Mouse (Mus musculus) left cerebral cortex, postnatal 25 days (tissue): ENCODE measurements around the gene Clcn7. TPM values are rescaled to one million over a fixed set of nuclear protein-coding genes. Genes with fewer than 3 reads are reported as not detected.

Source experiments
- DNase-seq, 2 experiments: peaks; one replicate each; pipeline ENCODE4 v3.0.0; 2022; ENCODE audit warnings: low spot score in 2 of 2, mixed read lengths in 1 of 2
- intact Hi-C: fragments of 180-260 bp; cut with DNase I; formaldehyde crosslinking; loops from one replicate; pipeline ENCODE4 v1.15.1; 2025
- total RNA-seq, 2 experiments: library from RNA; stranded (reverse); gene quantifications; 2 replicates each; pipeline ENCODE4 v1.2.3; 2021

Gene Clcn7
- total RNA-seq, 2 experiments from 2014 or later = 51.4 to 52.3 TPM

- peak; percentile 66 to 68 for DNase-seq
- intact Hi-C loops = loop anchor here (1.0 kb wide), 1 partner anchor 34 kb away; no protein-coding TSS in a partner anchor
Observed at GRCm38 (mm10) chr17:25188150-25189031, 55.2 kb downstream of the Clcn7 start, which contains the start of gene Unkl. Unkl (plus strand) TSS chr17:25188397.

GRCm38 (mm10) chr17:25189091-25189490 lies 55.9 kb downstream of the Clcn7 start:
- intact Hi-C loops = no loop called here
- no peak for DNase-seq

GRCm38 (mm10) chr17:25202401-25202800 lies 69.2 kb downstream of the Clcn7 start:
- no peak for DNase-seq
- intact Hi-C loops = no loop called here

- intact Hi-C loops = no loop called here
- no peak for DNase-seq
Observed at GRCm38 (mm10) chr17:25210006-25210405, 76.8 kb downstream of the Clcn7 start.

GRCm38 (mm10) chr17:25210680-25211466 lies 77.7 kb downstream of the Clcn7 start:
- intact Hi-C loops = no loop called here
- DNase-seq = no peak

- no peak for DNase-seq
- intact Hi-C loops = no loop called here
Observed at GRCm38 (mm10) chr17:25211705-25212104, 78.5 kb downstream of the Clcn7 start.

Other genes with a start within 250 kb of the Clcn7 start
- 10 to 100 TPM; 32.7 to 33.6 TPM for gene Nubp2, start 247.0 kb upstream of the Clcn7 start, total RNA-seq
- gene Spsb3, start 246.7 kb upstream of the Clcn7 start, total RNA-seq = 10 to 100 TPM; 57.9 to 58.0 TPM
- 10 to 100 TPM; 52.9 to 59.1 TPM for gene Eme2, start 238.3 kb upstream of the Clcn7 start, total RNA-seq
- gene Mrps34, start 238.3 kb upstream of the Clcn7 start, total RNA-seq = 10 to 100 TPM; 64.6 to 69.9 TPM
- 10 to 100 TPM; 47.4 to 47.5 TPM for gene Nme3, start 236.9 kb upstream of the Clcn7 start, total RNA-seq
- gene Mapk8ip3, start 196.4 kb upstream of the Clcn7 start, total RNA-seq = 100 to 1,000 TPM; 345 to 372 TPM
- 1 to 10 TPM; 5.5 to 5.6 TPM for gene Jpt2, start 172.7 kb upstream of the Clcn7 start, total RNA-seq
- gene Cramp1l, start 117.6 kb upstream of the Clcn7 start, total RNA-seq = 10 to 100 TPM; 25.7 to 26.6 TPM
- 10 to 100 TPM; 21.9 to 23.0 TPM for gene Ift140, start 117.3 kb upstream of the Clcn7 start, total RNA-seq
- 10 to 100 TPM; 10.5 to 11.8 TPM for gene Tmem204, start 49.8 kb upstream of the Clcn7 start, total RNA-seq
- 10 to 100 TPM; 26.3 to 28.7 TPM for gene Telo2, start 17.4 kb upstream of the Clcn7 start, total RNA-seq
- under 1 TPM; 0.46 to 0.76 TPM for gene Ptx4, start 12.6 kb upstream of the Clcn7 start, total RNA-seq
- under 1 TPM; 0.14 TPM for gene Ccdc154, start 29.1 kb downstream of the Clcn7 start, total RNA-seq
- gene Gm38655, start 42.1 kb downstream of the Clcn7 start, total RNA-seq = not detected
- gene BC003965, start 51.2 kb downstream of the Clcn7 start, total RNA-seq = 10 to 100 TPM; 19.9 to 21.3 TPM
- gene Unkl, start 55.0 kb downstream of the Clcn7 start, total RNA-seq = 10 to 100 TPM; 37.3 to 38.6 TPM
- 10 to 100 TPM; 71.3 to 79.8 TPM for gene Gnptg, start 106.7 kb downstream of the Clcn7 start, total RNA-seq
- gene Tsr3, start 106.8 kb downstream of the Clcn7 start, total RNA-seq = 10 to 100 TPM; 24.6 to 25.4 TPM
- gene Baiap3, start 123.0 kb downstream of the Clcn7 start, total RNA-seq = 10 to 100 TPM; 17.9 to 28.6 TPM
- gene Ube2i, start 141.2 kb downstream of the Clcn7 start, total RNA-seq = 100 to 1,000 TPM; 209 to 215 TPM
- gene Prss34, start 165.0 kb downstream of the Clcn7 start, total RNA-seq = not detected
- gene Prss28, start 175.3 kb downstream of the Clcn7 start, total RNA-seq = not detected
- gene Prss29, start 185.3 kb downstream of the Clcn7 start, total RNA-seq = not detected
- not detected for gene Tpsab1, start 212.2 kb downstream of the Clcn7 start, total RNA-seq
- gene Tpsb2, start 232.9 kb downstream of the Clcn7 start, total RNA-seq = not detected
- not detected for gene Tpsg1, start 235.9 kb downstream of the Clcn7 start, total RNA-seq